Mouse (Mus musculus): ENCODE data around the gene Card6. TPM values are rescaled to one million over a fixed set of nuclear protein-coding genes. Genes with fewer than 3 reads are reported as not detected.

Gene Card6
- polyA plus RNA-seq, 1 experiment from 2014 or later: 0.84 TPM

DNA sequence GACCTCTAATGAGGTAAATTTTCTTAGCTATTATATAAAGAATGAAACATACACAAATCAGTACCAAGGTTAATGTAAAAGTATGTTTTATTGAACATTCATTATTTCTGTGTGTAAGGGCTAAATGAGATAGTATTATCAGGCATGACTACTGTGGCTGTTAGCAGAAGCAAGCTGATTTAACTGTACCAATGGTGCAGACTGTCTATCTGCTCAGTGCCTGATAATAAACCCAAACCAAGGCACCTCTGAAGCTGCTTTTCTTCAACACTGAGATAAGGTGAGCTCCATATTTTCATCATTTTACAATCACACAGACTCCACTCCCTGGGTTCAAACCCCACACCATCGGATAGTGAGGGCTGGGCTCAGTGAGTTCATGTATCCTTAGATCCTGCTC lies 11.0 kb downstream of the Card6 start:
- Histone ChIP-seq H3K4me3 (no peak overlapping the region), H3K36me3 (replicated peaks) (no peaks in the 10 kb centered on the region), H3K27me3 (ENCODE audit: poor library complexity, severe bottlenecking) (no peaks in the 10 kb centered on the region), H3K9me3 (no peaks in the 10 kb centered on the region), H3K27ac (no peak overlapping the region), H3K4me1 (no peaks in the 10 kb centered on the region)
- WGBS: 97% methylated on average over 1 of the region's 1 CpGs
- DNase-seq (ENCODE audit: extremely low spot score, low spot score): no peak

- 90% methylated on average over 11 of the region's 11 CpGs for WGBS
- no peaks in the 10 kb centered on the region for H3K9me3 ChIP-seq
- no peaks in the 10 kb centered on the region for H3K36me3 ChIP-seq (replicated peaks)
- no peak for DNase-seq (ENCODE audit: extremely low spot score, low spot score)
- H3K27ac ChIP-seq: no peak overlapping the region
- H3K4me3 ChIP-seq: no peak overlapping the region
- no peaks in the 10 kb centered on the region for H3K27me3 ChIP-seq (ENCODE audit: poor library complexity, severe bottlenecking)
- no peaks in the 10 kb centered on the region for H3K4me1 ChIP-seq
These were observed 12.6 kb downstream of the Card6 start for GRCm38 (mm10) chr15:5095534-5096301.

- H3K27ac ChIP-seq: no peak overlapping the region
- no peak overlapping the region for H3K4me3 ChIP-seq
- DNase-seq (ENCODE audit: extremely low spot score, low spot score): no peak
- no peaks in the 10 kb centered on the region for H3K4me1 ChIP-seq
- no peaks in the 10 kb centered on the region for H3K36me3 ChIP-seq (replicated peaks)
- no peaks in the 10 kb centered on the region for H3K27me3 ChIP-seq (ENCODE audit: poor library complexity, severe bottlenecking)
- H3K9me3 ChIP-seq: no peaks in the 10 kb centered on the region
- WGBS: 93% methylated on average over 10 of the region's 10 CpGs
These were observed 18.2 kb downstream of the Card6 start for GRCm38 (mm10) chr15:5090131-5090530.

- H3K4me3 ChIP-seq: no peak overlapping the region
- H3K9me3 ChIP-seq: no peaks in the 10 kb centered on the region
- no peaks in the 10 kb centered on the region for H3K36me3 ChIP-seq (replicated peaks)
- DNase-seq (ENCODE audit: extremely low spot score, low spot score): no peak
- H3K4me1 ChIP-seq: no peaks in the 10 kb centered on the region
- WGBS: 82% methylated on average over 7 of the region's 7 CpGs
- H3K27ac ChIP-seq: no peak overlapping the region
- H3K27me3 ChIP-seq (ENCODE audit: poor library complexity, severe bottlenecking): no peaks in the 10 kb centered on the region
These were observed 19.3 kb downstream of the Card6 start for GRCm38 (mm10) chr15:5088850-5089608.

GRCm38 (mm10) chr15:5086162-5086561 lies 22.2 kb downstream of the Card6 start:
- WGBS: 29% methylated on average over 2 of the region's 2 CpGs
- H3K27me3 ChIP-seq (ENCODE audit: poor library complexity, severe bottlenecking): no peaks in the 10 kb centered on the region
- H3K4me1 ChIP-seq: no peaks in the 10 kb centered on the region
- no peak for DNase-seq (ENCODE audit: extremely low spot score, low spot score)
- H3K27ac ChIP-seq: no peak overlapping the region
- H3K36me3 ChIP-seq (replicated peaks): no peaks in the 10 kb centered on the region
- no peak overlapping the region for H3K4me3 ChIP-seq
- no peaks in the 10 kb centered on the region for H3K9me3 ChIP-seq

DNA sequence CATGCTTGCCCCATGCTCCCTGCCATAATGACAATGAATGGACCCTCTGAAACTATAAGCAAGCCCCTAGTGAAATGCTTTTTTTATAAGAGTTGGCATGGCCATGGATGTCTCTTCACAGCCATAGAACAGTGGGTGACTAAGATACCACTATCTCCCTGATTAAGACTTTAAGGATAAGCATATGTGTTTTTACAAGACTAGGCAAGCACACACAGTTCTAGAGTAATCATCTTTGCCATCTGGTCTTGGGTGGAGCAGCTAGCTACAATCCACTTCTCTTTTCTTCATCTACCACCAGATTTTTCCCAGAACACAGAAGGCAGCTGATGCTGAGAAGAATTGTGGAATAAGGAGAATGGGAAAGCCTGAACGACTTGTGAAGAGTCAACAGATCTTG lies 27.1 kb downstream of the Card6 start:
- no peaks in the 10 kb centered on the region for H3K9me3 ChIP-seq
- WGBS: 76% methylated on average over 1 of the region's 1 CpGs

DNA sequence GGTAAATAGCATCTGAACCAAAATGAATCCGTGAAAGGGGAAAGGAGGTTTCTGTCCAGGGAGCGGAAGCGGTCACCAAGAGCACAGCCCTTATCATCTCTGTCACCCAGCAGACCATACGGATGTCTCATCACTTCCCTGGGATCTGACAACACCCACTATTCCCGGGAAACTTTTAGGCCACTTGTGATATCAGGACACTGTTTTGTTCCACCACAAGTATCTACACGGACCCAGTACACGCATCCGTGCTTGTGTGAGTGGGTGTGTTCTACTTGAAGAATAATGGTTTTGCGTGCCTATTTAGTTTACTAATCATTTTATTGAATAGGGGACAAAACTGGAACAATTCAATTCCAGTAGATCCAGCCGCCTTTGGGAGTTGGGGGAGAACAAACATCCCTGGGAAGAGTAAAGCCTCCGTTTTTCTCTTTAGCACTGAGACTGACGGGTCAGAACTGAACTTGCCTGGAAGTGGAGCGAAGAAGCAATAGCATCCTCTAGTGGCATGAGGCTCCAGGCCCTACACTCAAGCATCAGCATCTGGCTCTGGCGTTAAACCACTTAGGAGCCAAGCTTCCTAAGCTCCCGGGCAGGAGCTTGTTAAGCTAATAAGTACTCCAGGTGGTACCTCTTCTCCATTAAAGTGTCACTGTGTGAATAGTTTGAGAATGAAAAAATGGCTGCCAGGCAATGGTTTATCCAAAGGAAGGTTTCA lies 39.4 kb downstream of the Card6 start:
- Histone ChIP-seq H3K27me3 (ENCODE audit: poor library complexity, severe bottlenecking) (no peaks in the 10 kb centered on the region), H3K9me3 (no peaks in the 10 kb centered on the region), H3K4me1 (no peaks in the 10 kb centered on the region), H3K27ac (no peak overlapping the region), H3K36me3 (replicated peaks) (no peaks in the 10 kb centered on the region), H3K4me3 (no peak overlapping the region)
- DNase-seq (ENCODE audit: extremely low spot score, low spot score): no peak
- WGBS: 64% methylated on average over 15 of the region's 15 CpGs

More for the DNA sequence above, 27.1 kb downstream of the Card6 start:
- Histone ChIP-seq H3K36me3 (replicated peaks) (no peaks in the 10 kb centered on the region), H3K4me3 (no peak overlapping the region), H3K27ac (no peak overlapping the region), H3K27me3 (ENCODE audit: poor library complexity, severe bottlenecking) (no peaks in the 10 kb centered on the region), H3K4me1 (no peaks in the 10 kb centered on the region)
- no peak for DNase-seq (ENCODE audit: extremely low spot score, low spot score)

GRCm38 (mm10) chr15:5063635-5064034 lies 44.7 kb downstream of the Card6 start, which contains the start of gene C7:
Gene C7 (minus strand): TSS chr15:5063740.
- Histone ChIP-seq H3K9me3 (no peaks in the 10 kb centered on the region), H3K4me3 (no peak within 1 kb of the TSS), H3K27ac (no peak within 1 kb of the TSS), H3K36me3 (replicated peaks) (no peaks in the 10 kb centered on the region), H3K27me3 (ENCODE audit: poor library complexity, severe bottlenecking) (no peaks in the 10 kb centered on the region), H3K4me1 (no peaks in the 10 kb centered on the region)
- no peak for DNase-seq (ENCODE audit: extremely low spot score, low spot score)

Other genes starting within 250 kb of the Card6 start
- gene Mroh2b, start 209.8 kb downstream of the Card6 start, polyA plus RNA-seq (2016; fragmentation: Nextera tagmentation; extraction: Ambion mirVana): not detected in 2 replicates
- gene C7, start 44.8 kb downstream of the Card6 start, polyA plus RNA-seq (2016; fragmentation: Nextera tagmentation; extraction: Ambion mirVana): not detected in 2 replicates
- gene Rpl37, start 8.1 kb upstream of the Card6 start, polyA plus RNA-seq (2016; fragmentation: Nextera tagmentation; extraction: Ambion mirVana): 465 and 478 TPM in 2 replicates
- gene Prkaa1, start 35.3 kb upstream of the Card6 start, polyA plus RNA-seq (2016; fragmentation: Nextera tagmentation; extraction: Ambion mirVana): 12.8 and 12.9 TPM in 2 replicates
- 33.3 and 34.1 TPM in 2 replicates for gene Ttc33, start 77.0 kb upstream of the Card6 start, polyA plus RNA-seq (2016; fragmentation: Nextera tagmentation; extraction: Ambion mirVana)
- gene Ptger4, start 135.6 kb upstream of the Card6 start, polyA plus RNA-seq (2016; fragmentation: Nextera tagmentation; extraction: Ambion mirVana): 0.77 and 0.97 TPM in 2 replicates